Mouse (Mus musculus): ENCODE results near the gene AW822073. TPM values are rescaled to one million over a fixed set of nuclear protein-coding genes. Genes with fewer than 3 reads are reported as not detected.
"Not testable (repeated sequence)": the region's sequence is repeated elsewhere in the genome, so short reads cannot be mapped to it uniquely, and the experiment has no call there.

The AW822073 gene
- not detected in 2 replicates for polyA plus RNA-seq (2012; ENCODE audit: insufficient read depth, insufficient read length, low replicate concordance, missing spikeins)

DNA sequence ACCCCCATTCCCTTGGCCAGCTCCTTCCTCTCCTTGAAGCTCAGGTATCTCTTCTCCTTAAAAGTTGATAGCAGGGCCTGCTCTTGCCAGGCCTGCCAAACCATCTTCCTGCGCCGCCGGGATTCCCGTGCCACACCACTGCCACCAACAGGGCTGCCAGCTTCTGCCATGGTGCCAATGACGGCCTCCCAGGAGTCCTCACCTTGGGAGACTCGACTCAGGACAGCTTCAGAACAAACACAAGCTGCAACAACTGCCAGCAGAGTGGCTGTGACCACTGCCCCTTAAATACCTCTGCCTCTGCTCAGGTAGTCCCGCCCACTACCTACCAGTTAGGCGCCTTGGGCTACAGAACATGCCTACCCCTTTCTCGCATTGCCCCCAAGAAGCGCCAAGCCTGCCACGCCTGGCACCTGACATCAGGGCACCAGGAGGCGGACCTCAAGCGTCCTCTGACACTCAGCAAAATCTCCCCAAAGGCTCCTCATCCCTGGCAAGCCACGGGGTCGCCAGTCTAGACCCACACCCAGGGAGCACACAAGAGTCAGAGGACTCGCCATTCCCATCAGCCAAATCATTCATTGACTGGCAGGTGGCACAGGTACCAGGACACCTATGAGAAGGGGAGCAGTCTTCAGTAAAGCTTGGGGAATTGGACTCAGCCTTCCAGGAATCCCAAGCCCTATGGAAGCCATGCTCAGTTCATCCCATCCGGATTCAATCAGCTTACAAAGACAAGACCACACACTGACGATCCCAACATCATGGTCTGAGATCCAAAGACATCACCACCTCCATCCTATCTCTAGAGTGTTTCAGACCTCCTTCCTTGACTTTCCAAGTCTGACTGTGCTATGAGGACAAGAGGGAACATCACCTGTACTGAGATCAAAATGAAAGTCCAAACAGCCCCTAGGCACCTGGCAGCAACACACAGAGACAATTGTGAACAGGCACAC, at the start of gene AW822073:
AW822073 (minus strand) TSS at position 104 of the 959 bp plus-strand sequence.
- WGBS, result 87% methylated on average over 18 of the region's 18 CpGs

DNA sequence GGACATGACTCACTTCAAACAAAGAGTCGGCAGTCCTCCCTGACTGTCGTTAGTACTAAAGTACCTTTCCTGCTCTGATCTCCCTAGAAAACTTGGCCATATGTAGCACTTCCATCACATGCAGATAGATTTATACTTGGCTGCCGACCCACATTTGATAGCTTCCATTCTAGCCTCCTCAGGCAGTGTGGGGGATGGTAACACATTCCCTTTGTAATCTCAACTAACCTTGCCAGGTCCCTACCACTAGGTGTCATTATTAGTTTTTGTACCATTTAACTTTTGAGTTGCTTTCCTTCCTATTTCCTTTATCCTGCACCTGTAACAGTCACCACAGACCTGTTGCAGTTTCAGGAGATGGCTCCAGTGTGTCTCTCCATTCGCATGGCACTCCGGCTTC, 33.7 kb upstream of the AW822073 start:
- H3K4me3 ChIP-seq (ENCODE audit: insufficient read depth, low read depth, low read length), result no peak overlapping the region
- H3K4me1 ChIP-seq (ENCODE audit: control insufficient read depth, insufficient read depth, low read length), result no peaks in the 10 kb centered on the region
- TF ChIP-seq POLR2A (IDR thresholded peaks at IDR 0.05; ENCODE audit: insufficient read depth, low read depth, low read length), result no peak
- no peak for TF ChIP-seq CTCF (IDR thresholded peaks at IDR 0.05; ENCODE audit: insufficient read depth, low read depth, low read length)
- WGBS, result 73% methylated on average over 5 of the region's 5 CpGs
- H3K27ac ChIP-seq (ENCODE audit: insufficient read depth, low read depth, low read length), result no peak overlapping the region

More for the DNA sequence above, at the start of gene AW822073:
- not testable (repeated sequence) for H3K4me3 ChIP-seq (ENCODE audit: insufficient read depth, low read depth, low read length); H3K4me1 ChIP-seq (ENCODE audit: control insufficient read depth, insufficient read depth, low read length); H3K27ac ChIP-seq (ENCODE audit: insufficient read depth, low read depth, low read length)

DNA sequence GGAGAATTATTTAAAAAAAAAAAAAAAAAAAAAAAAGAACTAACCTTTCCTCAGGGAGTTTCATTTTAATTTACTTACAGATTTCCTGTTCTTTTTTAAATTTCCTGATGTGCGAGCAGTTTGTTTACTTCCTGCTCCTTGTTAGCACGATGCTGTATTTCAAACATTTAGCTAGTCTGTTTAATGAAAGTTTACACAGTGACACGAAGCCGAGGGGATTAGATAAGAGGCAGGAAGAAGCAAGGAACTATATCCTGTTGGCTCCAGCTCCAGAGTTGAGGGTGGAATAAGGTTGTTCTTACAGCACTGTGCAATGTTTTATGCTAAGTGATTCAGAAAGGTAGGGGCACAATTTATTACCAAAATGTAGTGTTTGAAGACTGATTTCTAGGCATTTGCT, 31.2 kb upstream of the AW822073 start:
- under 1% methylated on average over 4 of the region's 4 CpGs for WGBS
- Histone ChIP-seq H3K4me1 (ENCODE audit: control insufficient read depth, insufficient read depth, low read length) (no peaks in the 10 kb centered on the region), H3K27ac (ENCODE audit: insufficient read depth, low read depth, low read length) (no peak overlapping the region), H3K4me3 (ENCODE audit: insufficient read depth, low read depth, low read length) (peak overlapping the region; percentile 95)
- TF ChIP-seq CTCF (IDR thresholded peaks at IDR 0.05; ENCODE audit: insufficient read depth, low read depth, low read length) (no peak), POLR2A (IDR thresholded peaks at IDR 0.05; ENCODE audit: insufficient read depth, low read depth, low read length) (no peak)

DNA sequence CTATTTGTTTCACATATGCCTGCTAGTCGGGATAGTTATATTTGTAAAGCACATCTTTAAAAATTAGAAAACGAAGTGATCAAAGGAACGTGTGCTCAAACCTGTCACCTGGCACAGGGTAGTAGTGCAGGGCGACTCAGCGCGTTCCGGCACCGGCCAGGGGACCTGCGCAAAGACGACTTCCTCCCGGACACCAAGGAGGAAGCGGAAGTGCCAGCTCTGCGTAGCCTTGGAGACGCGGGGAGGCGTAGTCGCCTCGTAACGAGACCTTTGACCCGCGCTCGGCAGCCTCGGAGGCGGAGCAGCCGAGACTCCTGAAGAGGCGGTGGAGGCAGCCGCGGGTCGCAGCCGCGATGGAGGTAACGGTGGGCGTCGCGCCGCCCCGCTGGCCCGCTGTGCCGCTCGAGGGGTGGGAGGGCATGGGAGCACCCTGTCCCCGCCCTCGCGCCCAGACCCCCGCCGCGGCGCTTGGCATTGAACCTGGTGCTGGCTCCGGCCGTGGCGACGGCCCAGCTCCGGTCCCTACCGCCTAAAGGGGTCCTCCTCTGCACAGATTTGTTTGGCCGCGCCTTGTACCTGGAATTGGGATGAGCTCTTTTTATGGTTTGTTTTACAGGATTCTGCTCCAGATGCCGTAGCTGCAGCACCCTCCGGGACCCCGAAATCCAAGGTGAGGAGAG, 30.6 kb upstream of the AW822073 start, which contains the start of gene Gcc2:
Gcc2 (plus strand) TSS at position 285 of the 680 bp plus-strand sequence.
- TF ChIP-seq CTCF (IDR thresholded peaks at IDR 0.05; ENCODE audit: insufficient read depth, low read depth, low read length), result no peak
- TF ChIP-seq POLR2A (IDR thresholded peaks at IDR 0.05; ENCODE audit: insufficient read depth, low read depth, low read length), result peak; percentile 75
- Histone ChIP-seq H3K27ac (ENCODE audit: insufficient read depth, low read depth, low read length) (0 out of 2 replicates have a peak within 1 kb of the TSS, but pooled peaks have one; percentile 33), H3K4me1 (ENCODE audit: control insufficient read depth, insufficient read depth, low read length) (no peaks in the 10 kb centered on the region), H3K4me3 (ENCODE audit: insufficient read depth, low read depth, low read length) (peak within 1 kb of the TSS; percentile 95)
- WGBS, result under 1% methylated on average over 57 of the region's 58 CpGs

DNA sequence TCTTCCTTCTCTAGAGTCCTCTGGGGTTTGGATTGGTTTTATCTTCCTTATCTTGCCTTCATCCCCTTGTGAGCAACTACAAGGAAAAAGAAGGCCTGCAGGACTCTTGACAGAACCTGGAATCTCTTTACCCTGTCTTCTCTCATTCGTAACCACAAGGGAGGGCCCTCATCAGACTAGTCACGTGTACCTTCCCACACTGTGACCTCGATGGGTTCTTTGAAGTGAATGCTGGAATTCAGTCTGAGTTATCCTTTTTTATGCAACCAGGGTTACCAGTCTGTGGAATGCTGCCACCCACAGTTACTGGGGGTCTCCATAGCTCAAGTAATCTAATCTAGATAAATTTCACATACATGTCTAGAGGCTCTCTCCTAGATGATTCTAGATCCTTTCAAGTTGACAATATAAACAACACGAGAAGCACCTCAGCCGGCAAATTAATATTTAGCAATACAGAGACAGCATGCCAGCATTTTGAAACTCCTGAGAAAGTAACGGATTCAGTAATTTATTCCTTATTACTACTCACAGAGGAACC, 30.0 kb upstream of the AW822073 start:
- Histone ChIP-seq H3K27ac (ENCODE audit: insufficient read depth, low read depth, low read length) (no peak overlapping the region), H3K4me3 (ENCODE audit: insufficient read depth, low read depth, low read length) (no peak overlapping the region), H3K4me1 (ENCODE audit: control insufficient read depth, insufficient read depth, low read length) (no peaks in the 10 kb centered on the region)
- WGBS, result 13% methylated on average over 6 of the region's 6 CpGs
- no peak for TF ChIP-seq CTCF (IDR thresholded peaks at IDR 0.05; ENCODE audit: insufficient read depth, low read depth, low read length)
- no peak for TF ChIP-seq POLR2A (IDR thresholded peaks at IDR 0.05; ENCODE audit: insufficient read depth, low read depth, low read length)

DNA sequence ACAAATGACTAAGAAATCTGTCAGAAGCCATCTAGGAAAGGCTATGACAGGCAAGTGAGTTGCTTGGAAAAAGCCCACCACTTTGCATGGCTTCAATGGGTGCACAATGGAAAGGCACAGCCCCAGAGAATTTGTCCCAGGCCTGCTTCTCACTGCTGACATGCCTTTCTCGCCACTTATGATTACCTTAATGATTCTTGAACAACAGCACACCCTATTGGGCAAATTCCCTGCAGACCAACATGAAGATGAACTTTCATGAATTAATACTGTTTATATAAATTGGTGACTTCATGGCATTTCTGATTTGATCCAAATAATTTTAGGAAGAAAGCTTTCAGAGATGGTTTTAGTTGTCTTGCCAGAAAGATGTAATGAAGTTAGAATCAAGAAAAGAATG, 24.8 kb upstream of the AW822073 start:
- H3K4me1 ChIP-seq (ENCODE audit: control insufficient read depth, insufficient read depth, low read length), result no peaks in the 10 kb centered on the region
- TF ChIP-seq POLR2A (IDR thresholded peaks at IDR 0.05; ENCODE audit: insufficient read depth, low read depth, low read length) (no peak), CTCF (IDR thresholded peaks at IDR 0.05; ENCODE audit: insufficient read depth, low read depth, low read length) (no peak)
- no peak overlapping the region for H3K4me3 ChIP-seq (ENCODE audit: insufficient read depth, low read depth, low read length)
- H3K27ac ChIP-seq (ENCODE audit: insufficient read depth, low read depth, low read length), result no peak overlapping the region
- 53% methylated on average over 1 of the region's 1 CpGs for WGBS

DNA sequence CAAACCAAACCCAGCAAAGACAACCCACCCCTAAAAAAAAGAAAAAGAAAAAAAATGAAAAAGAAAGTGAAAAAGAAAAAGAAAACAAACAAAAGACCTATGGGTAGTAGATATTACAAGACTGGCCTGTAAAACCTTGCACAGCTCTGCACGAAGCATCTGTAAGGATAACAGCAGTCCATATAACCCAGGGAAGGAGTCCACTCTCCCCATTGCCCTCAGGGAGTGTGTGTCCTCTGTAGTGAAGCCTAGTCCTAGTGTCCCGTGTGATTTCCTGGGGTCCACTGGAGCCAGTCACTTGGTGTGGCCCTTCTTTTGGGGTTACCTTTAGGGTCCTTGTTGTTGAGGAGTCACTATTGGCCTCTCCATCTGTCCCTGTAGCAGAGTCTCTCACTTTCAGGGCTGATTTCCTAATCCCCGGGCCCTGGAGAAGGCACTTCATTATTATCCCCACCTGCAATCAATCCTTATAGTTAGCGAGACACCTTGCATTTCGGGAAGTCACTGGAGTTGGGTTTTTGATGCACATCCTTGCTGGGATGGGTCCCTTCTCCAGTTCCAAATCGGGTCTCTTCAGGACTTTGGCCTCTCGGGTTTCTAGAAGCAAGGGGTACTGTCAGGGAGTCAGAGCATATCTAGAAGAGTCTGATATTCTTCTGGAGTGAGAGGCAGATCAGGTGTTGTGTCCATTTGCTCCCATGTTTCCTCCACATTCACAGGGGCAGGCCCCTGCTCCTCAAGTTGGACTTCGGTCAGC, 14.4 kb upstream of the AW822073 start:
- 86% methylated on average over 8 of the region's 8 CpGs for WGBS
- H3K4me1 ChIP-seq (ENCODE audit: control insufficient read depth, insufficient read depth, low read length); H3K4me3 ChIP-seq (ENCODE audit: insufficient read depth, low read depth, low read length); H3K27ac ChIP-seq (ENCODE audit: insufficient read depth, low read depth, low read length): not testable (repeated sequence)

DNA sequence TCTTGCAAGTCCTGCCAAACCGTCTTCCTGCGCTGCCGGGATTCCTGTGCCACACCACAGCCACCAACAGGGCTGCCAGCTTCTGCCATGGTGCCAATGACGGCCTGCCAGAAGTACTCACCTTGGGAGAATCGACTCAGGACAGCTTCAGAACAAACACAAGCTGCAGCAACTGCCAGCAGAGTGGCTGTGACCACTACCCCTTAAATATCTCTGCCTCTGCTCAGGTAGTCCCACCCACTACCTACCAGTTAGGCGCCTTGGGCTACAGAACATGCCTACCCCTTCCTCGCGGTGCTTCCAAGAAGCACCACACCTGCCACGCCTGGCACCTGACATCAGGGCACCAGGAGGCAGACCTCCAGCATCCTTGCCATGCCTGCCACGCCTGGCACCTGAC, 11.9 kb upstream of the AW822073 start, which contains the start of gene Gm4981:
Gm4981 (minus strand) TSS at position 89 of the 400 bp plus-strand sequence.
- Histone ChIP-seq H3K4me1 (ENCODE audit: control insufficient read depth, insufficient read depth, low read length) (no peaks in the 10 kb centered on the region), H3K27ac (ENCODE audit: insufficient read depth, low read depth, low read length) (no peak within 1 kb of the TSS), H3K4me3 (ENCODE audit: insufficient read depth, low read depth, low read length) (no peak within 1 kb of the TSS)
- WGBS, result 87% methylated on average over 10 of the region's 10 CpGs
- TF ChIP-seq CTCF (IDR thresholded peaks at IDR 0.05; ENCODE audit: insufficient read depth, low read depth, low read length) (no peak), POLR2A (IDR thresholded peaks at IDR 0.05; ENCODE audit: insufficient read depth, low read depth, low read length) (no peak)

DNA sequence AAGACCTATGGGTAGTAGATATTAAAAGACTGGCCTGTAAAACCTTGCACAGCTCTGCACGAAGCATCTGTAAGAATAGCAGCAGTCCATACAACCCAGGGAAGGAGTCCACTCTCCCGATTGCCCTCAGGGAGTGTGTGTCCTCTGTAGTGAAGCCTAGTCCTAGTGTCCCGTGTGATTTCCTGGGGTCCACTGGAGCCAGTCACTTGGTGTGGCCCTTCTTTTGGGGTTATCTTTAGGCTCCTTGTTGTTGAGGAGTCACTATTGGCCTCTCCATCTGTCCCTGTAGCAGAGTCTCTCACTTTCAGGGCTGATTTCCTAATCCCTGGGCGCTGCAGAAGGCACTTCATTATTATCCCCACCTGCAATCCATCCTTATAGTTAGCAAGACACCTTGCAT, 10.3 kb upstream of the AW822073 start:
- WGBS, result 86% methylated on average over 4 of the region's 4 CpGs
- not testable (repeated sequence) for H3K27ac ChIP-seq (ENCODE audit: insufficient read depth, low read depth, low read length); H3K4me3 ChIP-seq (ENCODE audit: insufficient read depth, low read depth, low read length); H3K4me1 ChIP-seq (ENCODE audit: control insufficient read depth, insufficient read depth, low read length)

DNA sequence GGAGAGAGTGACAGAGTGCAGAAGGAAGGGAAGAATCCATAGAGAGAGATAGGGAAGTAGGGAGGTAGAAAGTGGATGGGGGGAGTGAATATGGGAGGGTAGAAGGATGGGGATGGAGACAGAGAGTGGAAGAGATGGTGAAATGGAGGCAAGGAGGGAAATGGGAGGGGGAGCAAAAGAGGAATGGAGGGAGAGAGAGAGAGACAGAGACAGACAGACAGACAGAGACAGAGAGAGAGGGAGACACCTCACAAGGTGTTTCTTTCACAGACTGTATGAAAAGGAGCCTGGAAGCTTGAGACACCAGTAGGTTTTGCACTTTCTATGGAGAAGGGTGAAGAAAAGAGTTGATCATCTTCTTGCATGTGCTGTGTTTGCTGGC, 9.0 kb upstream of the AW822073 start:
- not testable (repeated sequence) for H3K4me3 ChIP-seq (ENCODE audit: insufficient read depth, low read depth, low read length); H3K27ac ChIP-seq (ENCODE audit: insufficient read depth, low read depth, low read length); H3K4me1 ChIP-seq (ENCODE audit: control insufficient read depth, insufficient read depth, low read length)

DNA sequence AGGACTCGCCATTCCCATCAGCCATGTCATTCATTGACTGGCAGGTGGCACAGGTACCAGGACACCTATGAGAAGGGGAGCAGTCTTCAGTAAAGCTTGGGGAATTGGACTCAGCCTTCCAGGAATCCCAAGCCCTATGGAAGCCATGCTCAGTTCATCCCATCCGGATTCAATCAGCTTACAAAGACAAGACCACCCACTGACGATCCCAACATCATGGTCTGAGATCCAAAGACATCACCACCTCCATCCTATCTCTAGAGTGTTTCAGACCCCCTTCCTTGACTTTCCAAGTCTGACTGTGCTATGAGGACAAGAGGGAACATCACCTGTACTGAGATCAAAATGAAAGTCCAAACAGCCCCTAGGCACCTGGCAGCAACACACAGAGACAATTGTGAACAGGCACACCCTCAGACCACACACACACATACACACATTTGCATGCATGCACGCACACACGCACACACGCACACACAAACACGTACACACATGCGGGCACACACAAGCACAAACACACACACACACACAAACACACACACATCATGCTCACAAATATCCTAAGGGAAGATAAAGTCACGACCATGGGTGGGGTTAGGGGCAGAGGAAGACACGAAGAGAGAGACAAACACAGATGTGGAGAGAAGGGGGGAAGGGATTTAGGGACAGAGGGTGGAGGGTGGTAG, 8.5 kb upstream of the AW822073 start:
- not testable (repeated sequence) for H3K4me1 ChIP-seq (ENCODE audit: control insufficient read depth, insufficient read depth, low read length); H3K27ac ChIP-seq (ENCODE audit: insufficient read depth, low read depth, low read length); H3K4me3 ChIP-seq (ENCODE audit: insufficient read depth, low read depth, low read length)
- 81% methylated on average over 10 of the region's 10 CpGs for WGBS

DNA sequence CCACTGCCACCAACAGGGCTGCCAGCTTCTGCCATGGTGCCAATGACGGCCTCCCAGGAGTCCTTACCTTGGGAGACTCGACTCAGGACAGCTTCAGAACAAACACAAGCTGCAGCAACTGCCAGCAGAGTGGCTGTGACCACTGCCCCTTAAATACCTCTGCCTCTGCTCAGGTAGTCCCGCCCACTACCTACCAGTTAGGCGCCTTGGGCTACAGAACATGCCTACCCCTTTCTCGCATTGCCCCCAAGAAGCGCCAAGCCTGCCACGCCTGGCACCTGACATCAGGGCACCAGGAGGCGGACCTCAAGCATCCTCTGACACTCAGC, 7.9 kb upstream of the AW822073 start, which contains the start of gene Duxf3:
Duxf3 (minus strand) TSS at position 35 of the 329 bp plus-strand sequence.
- not testable (repeated sequence) for H3K4me1 ChIP-seq (ENCODE audit: control insufficient read depth, insufficient read depth, low read length); H3K4me3 ChIP-seq (ENCODE audit: insufficient read depth, low read depth, low read length); H3K27ac ChIP-seq (ENCODE audit: insufficient read depth, low read depth, low read length)
- 73% methylated on average over 5 of the region's 8 CpGs for WGBS

Data from olfactory bulb, adult 2 months (tissue).